Mouse (Mus musculus): Measurements from ENCODE around the gene Cntln. TPM values are rescaled to one million over a fixed set of nuclear protein-coding genes. Genes with fewer than 3 reads are reported as not detected.

The Cntln gene
- total and polyA plus RNA-seq, 3 experiments: not detected

GRCm38 (mm10) chr4:85106416-85106815 is 222.3 kb downstream of the Cntln start:
- H3K36me3 ChIP-seq (ENCODE audit: control insufficient read depth in 1 of 2, insufficient read depth in 2 of 2, low read length in 2 of 2): no peaks in the 10 kb centered on the region
- TF ChIP-seq USF2 (IDR thresholded peaks at IDR 0.05; ENCODE audit: borderline replicate concordance in 1 of 2, insufficient read depth in 1 of 2, low read depth in 1 of 2, low read length in 2 of 2) (no peak), ZKSCAN1 (IDR thresholded peaks at IDR 0.05; ENCODE audit: low read depth, low read length) (no peak), CHD1 (IDR thresholded peaks at IDR 0.05; ENCODE audit: low read depth, low read length) (no peak), POLR2A (IDR thresholded peaks at IDR 0.05; ENCODE audit: control insufficient read depth in 1 of 2, insufficient read depth in 1 of 2, low read depth in 1 of 2, low read length in 2 of 2, poor library complexity in 1 of 2) (no peak), CTCF (IDR thresholded peaks at IDR 0.05 in 2 of 3, conservative IDR thresholded peaks at IDR 0.05 in 1 of 3; ENCODE audit: control insufficient read depth in 1 of 3, insufficient read depth in 1 of 3, low read depth in 2 of 3, low read length in 3 of 3, poor library complexity in 1 of 3, severe bottlenecking in 1 of 3) (no peak), CHD2 (IDR thresholded peaks at IDR 0.05; ENCODE audit: low read length) (no peak), NELFE (IDR thresholded peaks at IDR 0.05; ENCODE audit: low read depth, low read length) (no peak), JUND (IDR thresholded peaks at IDR 0.05; ENCODE audit: low read depth, low read length) (no peak), EP300 (IDR thresholded peaks at IDR 0.05; ENCODE audit: low read depth in 1 of 2, low read length in 2 of 2) (no peak), TAL1 (IDR thresholded peaks at IDR 0.05; ENCODE audit: low read length) (no peak), GABPA (IDR thresholded peaks at IDR 0.05; ENCODE audit: low read depth, low read length) (no peak), MAZ (IDR thresholded peaks at IDR 0.05; ENCODE audit: low read depth, low read length) (no peak), SIN3A (IDR thresholded peaks at IDR 0.05; ENCODE audit: low read length) (no peak), RAD21 (IDR thresholded peaks at IDR 0.05; ENCODE audit: low read depth, low read length) (no peak), MYB (IDR thresholded peaks at IDR 0.05; ENCODE audit: low read depth, low read length) (no peak), MYC (IDR thresholded peaks at IDR 0.05; ENCODE audit: low read depth, low read length) (no peak), RCOR1 (IDR thresholded peaks at IDR 0.05; ENCODE audit: low read depth, low read length) (no peak), KAT2A (conservative IDR thresholded peaks at IDR 0.05; ENCODE audit: low read depth, low read length) (no peak)
- DNase-seq (ENCODE audit: low read depth, low spot score): no peak
- H3K4me1 ChIP-seq (ENCODE audit: control insufficient read depth in 1 of 2, insufficient read depth in 2 of 2, low read length in 2 of 2): no peaks in the 10 kb centered on the region
- no peaks in the 10 kb centered on the region for H3K9me3 ChIP-seq (replicated peaks; ENCODE audit: insufficient read depth, low read length)
- H3K9ac ChIP-seq (ENCODE audit: control insufficient read depth, low read depth, low read length, poor library complexity, severe bottlenecking): no peak overlapping the region
- H3K27ac ChIP-seq (ENCODE audit: control insufficient read depth, low read depth, low read length): no peak overlapping the region
- no peaks in the 10 kb centered on the region for H3K27me3 ChIP-seq (ENCODE audit: control insufficient read depth in 1 of 2, insufficient read depth in 2 of 2, low read length in 2 of 2)
- no peaks in the 10 kb centered on the region for H3K79me2 ChIP-seq (ENCODE audit: control insufficient read depth, insufficient read depth, low read length, poor library complexity)
- no peak overlapping the region for H3K4me3 ChIP-seq (ENCODE audit: control insufficient read depth in 1 of 2, insufficient read depth in 1 of 2, low read depth in 2 of 2, low read length in 2 of 2)

- no peak overlapping the region for H3K4me3 ChIP-seq (ENCODE audit: control insufficient read depth in 1 of 2, insufficient read depth in 1 of 2, low read depth in 2 of 2, low read length in 2 of 2)
- H3K27me3 ChIP-seq (ENCODE audit: control insufficient read depth in 1 of 2, insufficient read depth in 2 of 2, low read length in 2 of 2): no peaks in the 10 kb centered on the region
- H3K9ac ChIP-seq (ENCODE audit: control insufficient read depth, low read depth, low read length, poor library complexity, severe bottlenecking): no peak overlapping the region
- no peak for DNase-seq (ENCODE audit: low read depth, low spot score)
- no peak for TF ChIP-seq BHLHE40 (IDR thresholded peaks at IDR 0.05; ENCODE audit: borderline replicate concordance, low read depth, low read length)
- TF ChIP-seq TBP (IDR thresholded peaks at IDR 0.05; ENCODE audit: low read depth, low read length): no peak
- no peak for TF ChIP-seq MYC (IDR thresholded peaks at IDR 0.05; ENCODE audit: low read depth, low read length)
- no peak for TF ChIP-seq CHD2 (IDR thresholded peaks at IDR 0.05; ENCODE audit: low read length)
- TF ChIP-seq POLR2A (IDR thresholded peaks at IDR 0.05; ENCODE audit: control insufficient read depth in 1 of 2, insufficient read depth in 1 of 2, low read depth in 1 of 2, low read length in 2 of 2, poor library complexity in 1 of 2): no peak
- no peak for TF ChIP-seq MAX (IDR thresholded peaks at IDR 0.05; ENCODE audit: low read length)
- no peak for TF ChIP-seq HCFC1 (IDR thresholded peaks at IDR 0.05; ENCODE audit: low read depth, low read length)
- no peak for TF ChIP-seq EP300 (IDR thresholded peaks at IDR 0.05; ENCODE audit: low read depth in 1 of 2, low read length in 2 of 2)
- no peaks in the 10 kb centered on the region for H3K9me3 ChIP-seq (replicated peaks; ENCODE audit: insufficient read depth, low read length)
- H3K79me2 ChIP-seq (ENCODE audit: control insufficient read depth, insufficient read depth, low read length, poor library complexity): no peaks in the 10 kb centered on the region
- H3K27ac ChIP-seq (ENCODE audit: control insufficient read depth, low read depth, low read length): no peak overlapping the region
- no peaks in the 10 kb centered on the region for H3K4me1 ChIP-seq (ENCODE audit: control insufficient read depth in 1 of 2, insufficient read depth in 2 of 2, low read length in 2 of 2)
- H3K36me3 ChIP-seq (ENCODE audit: control insufficient read depth in 1 of 2, insufficient read depth in 2 of 2, low read length in 2 of 2): no peaks in the 10 kb centered on the region
Observed at GRCm38 (mm10) chr4:85106961-85107360, 222.9 kb downstream of the Cntln start.

All from MEL (cell line).